Mouse (Mus musculus): ENCODE results near the gene Lonrf2.

The Lonrf2 gene

GRCm38 (mm10) chr1:38836477-38836872 is at the start of gene Lonrf2:
Gene Lonrf2 (minus strand): TSS chr1:38836711.
- no peak for DNase-seq (ENCODE audit: inconsistent ontology term)

- no peak for DNase-seq (ENCODE audit: inconsistent ontology term)
Measured at GRCm38 (mm10) chr1:38885956-38886355, 49.4 kb upstream of the Lonrf2 start.

- DNase-seq (ENCODE audit: inconsistent ontology term): no peak
Measured at GRCm38 (mm10) chr1:38883766-38884165, 47.3 kb upstream of the Lonrf2 start.

GRCm38 (mm10) chr1:38882746-38883145 is 46.2 kb upstream of the Lonrf2 start:
- no peak for DNase-seq (ENCODE audit: inconsistent ontology term)

- DNase-seq (ENCODE audit: inconsistent ontology term): no peak
Measured at GRCm38 (mm10) chr1:38881366-38881765, 44.9 kb upstream of the Lonrf2 start.

- peak; percentile 24 for DNase-seq (ENCODE audit: inconsistent ontology term)
Measured at GRCm38 (mm10) chr1:38876671-38877382, 40.3 kb upstream of the Lonrf2 start.

- no peak for DNase-seq (ENCODE audit: inconsistent ontology term)
Measured at GRCm38 (mm10) chr1:38873911-38874310, 37.4 kb upstream of the Lonrf2 start.

- DNase-seq (ENCODE audit: inconsistent ontology term): no peak
Measured at GRCm38 (mm10) chr1:38871834-38872233, 35.3 kb upstream of the Lonrf2 start.

- peak; percentile 46 for DNase-seq (ENCODE audit: inconsistent ontology term)
Measured at GRCm38 (mm10) chr1:38869398-38870195, 33.1 kb upstream of the Lonrf2 start.

- no peak for DNase-seq (ENCODE audit: inconsistent ontology term)
Measured at GRCm38 (mm10) chr1:38866242-38866641, 29.7 kb upstream of the Lonrf2 start.

GRCm38 (mm10) chr1:38864341-38864740 is 27.8 kb upstream of the Lonrf2 start:
- no peak for DNase-seq (ENCODE audit: inconsistent ontology term)

- no peak for DNase-seq (ENCODE audit: inconsistent ontology term)
Measured at GRCm38 (mm10) chr1:38862213-38862612, 25.7 kb upstream of the Lonrf2 start.

GRCm38 (mm10) chr1:38860867-38861524 is 24.5 kb upstream of the Lonrf2 start:
- no peak for DNase-seq (ENCODE audit: inconsistent ontology term)

GRCm38 (mm10) chr1:38860207-38860606 is 23.7 kb upstream of the Lonrf2 start:
- DNase-seq (ENCODE audit: inconsistent ontology term): no peak

- DNase-seq (ENCODE audit: inconsistent ontology term): peak; percentile 69
Measured at GRCm38 (mm10) chr1:38856196-38856595, 19.7 kb upstream of the Lonrf2 start.

- no peak for DNase-seq (ENCODE audit: inconsistent ontology term)
Measured at GRCm38 (mm10) chr1:38852250-38852649, 15.7 kb upstream of the Lonrf2 start.

- DNase-seq (ENCODE audit: inconsistent ontology term): no peak
Measured at GRCm38 (mm10) chr1:38850650-38851049, 14.1 kb upstream of the Lonrf2 start.

GRCm38 (mm10) chr1:38848451-38849289 is 12.2 kb upstream of the Lonrf2 start:
- DNase-seq (ENCODE audit: inconsistent ontology term): peak; percentile 69

- peak; percentile 84 for DNase-seq (ENCODE audit: inconsistent ontology term)
Measured at GRCm38 (mm10) chr1:38847975-38848374, 11.5 kb upstream of the Lonrf2 start.

- DNase-seq (ENCODE audit: inconsistent ontology term): peak; percentile 70
Measured at GRCm38 (mm10) chr1:38843275-38843674, 6.8 kb upstream of the Lonrf2 start.

GRCm38 (mm10) chr1:38842861-38843260 is 6.3 kb upstream of the Lonrf2 start:
- peak; percentile 42 for DNase-seq (ENCODE audit: inconsistent ontology term)

GRCm38 (mm10) chr1:38839944-38840343 is 3.4 kb upstream of the Lonrf2 start:
- no peak for DNase-seq (ENCODE audit: inconsistent ontology term)

All from Muller cell, postnatal 12 days (primary cell).